ENCODE assay signal across 8 mouse cellular contexts in genomic region chr1:119422460-119423015, GRCm38 (mm10). TPM values are rescaled to one million over a fixed set of nuclear protein-coding genes. Genes with fewer than 3 reads are reported as not detected.
A peak's percentile ranks its signal among the peaks of the same experiment; 100 is the strongest.
DNase-seq lines count a peak whose midpoint lies in the region; ATAC-seq lines count a peak whose summit lies in the region.

No protein-coding gene starts in this region.

- peak overlapping the region; percentile 78 for H3K9ac ChIP-seq in hindbrain, embryonic 14.5 days

- H3K4me1 ChIP-seq in hindbrain, embryonic 14.5 days (replicated peaks; ENCODE audit: control insufficient read depth, insufficient read depth, low read length): peaks cover 20% of the 10 kb centered on the region
- peaks cover 45% of the 10 kb centered on the region for H3K4me1 ChIP-seq in midbrain, embryonic 10.5 days

- intact Hi-C loops in heart, postnatal 10 days (cut with DNase I): loop anchor here (1.0 to 10.0 kb wide), 2 partner anchors 178 to 329 kb away; no protein-coding TSS in a partner anchor
- intact Hi-C loops in left cerebral cortex, postnatal 10 days (cut with DNase I): loop anchor here (2.0 to 10.0 kb wide), 2 partner anchors 168 to 328 kb away; no protein-coding TSS in a partner anchor

- no peaks in the 10 kb centered on the region for H3K9me3 ChIP-seq in hindbrain, embryonic 14.5 days (ENCODE audit: control insufficient read depth, low read length)
- no peaks in the 10 kb centered on the region for H3K9me3 ChIP-seq in midbrain, embryonic 10.5 days (replicated peaks)

- peaks cover 59% of the 10 kb centered on the region for H3K27me3 ChIP-seq in hindbrain, embryonic 14.5 days (ENCODE audit: control insufficient read depth, insufficient read depth, low read length)
- H3K27me3 ChIP-seq in midbrain, embryonic 10.5 days (ENCODE audit: low read depth, poor library complexity, severe bottlenecking): peaks cover 91% of the 10 kb centered on the region

- H3K36me3 ChIP-seq in hindbrain, embryonic 14.5 days (replicated peaks; ENCODE audit: control insufficient read depth, insufficient read depth): no peaks in the 10 kb centered on the region
- H3K36me3 ChIP-seq in midbrain, embryonic 10.5 days: no peaks in the 10 kb centered on the region

- under 1% methylated on average over 31 of the region's 32 CpGs for WGBS in hindbrain, embryonic 14.5 days
- WGBS in midbrain, embryonic 10.5 days: 2% methylated on average over 31 of the region's 32 CpGs

- H3K4me3 ChIP-seq in hindbrain, embryonic 14.5 days (replicated peaks; ENCODE audit: low read length): peak overlapping the region; percentile 66
- H3K4me3 ChIP-seq in midbrain, embryonic 10.5 days: peak overlapping the region; percentile 70

- H3K4me2 ChIP-seq in hindbrain, embryonic 14.5 days (replicated peaks): peak overlapping the region; percentile 98

- peak; percentile 14 to 24 for DNase-seq in heart, adult 18-20 months
- DNase-seq in heart, postnatal 10 days: no peak
- DNase-seq in embryo, embryonic 11 days: peak; percentile 36
- no peak for DNase-seq in hindbrain, embryonic 14.5 days (ENCODE audit: low spot score)
- DNase-seq in midbrain, embryonic 10.5 days (ENCODE audit: low spot score): peak; percentile 39
- no peak for DNase-seq in MN1 (ENCODE audit: low spot score)
- no peak for DNase-seq in left cerebral cortex, postnatal 10 days (ENCODE audit: extremely low spot score in 1 of 2, low spot score in 2 of 2)
- no peak for DNase-seq in frontal cortex, postnatal 14 days (ENCODE audit: low spot score in 2 of 2)

- peak; percentile 15; the same call in 1 of the 2 replicates for ATAC-seq in hindbrain, embryonic 14.5 days (ENCODE audit: low FRiP score)

- H3K27ac ChIP-seq in hindbrain, embryonic 14.5 days: peak overlapping the region; percentile 72; the same call in 1 of the 2 replicates
- H3K27ac ChIP-seq in midbrain, embryonic 10.5 days (replicated peaks): peak overlapping the region; percentile 75; the same call in 1 of the 2 replicates

RNA-seq across cellular contexts. Expression of gene Inhbb, which starts 0.5 kb away (rescaled TPM):
- 1 to 10 TPM; 1.2 to 1.4 TPM for total RNA-seq in heart, adult 18-20 months (2021)
- 1 to 10 TPM; 1.1 to 1.2 TPM for total RNA-seq in heart, postnatal 10 days (2021)
- polyA plus RNA-seq in hindbrain, embryonic 14.5 days (2014; fragmentation: Nextera tagmentation; extraction: Ambion mirVana): 1.8 and 2.7 TPM in 2 replicates
- polyA plus RNA-seq in midbrain, embryonic 10.5 days (2016; fragmentation: Nextera tagmentation; extraction: Ambion mirVana): 0.25 and 0.50 TPM in 2 replicates
- 1 to 10 TPM; 7.9 to 8.8 TPM for total RNA-seq in left cerebral cortex, postnatal 10 days (2021)

Comparison
In these comparisons a context has a peak if more than half of its experiments do, and no peak if none do; other contexts are left out.
1. DNase-seq: peak in heart, adult 18-20 months (2 of 2), embryo, embryonic 11 days (single experiment) and midbrain, embryonic 10.5 days (single experiment); none in heart, postnatal 10 days (0 of 2), hindbrain, embryonic 14.5 days (single experiment), MN1 (single experiment), left cerebral cortex, postnatal 10 days (0 of 2) and frontal cortex, postnatal 14 days (0 of 2).